Mouse (Mus musculus): ENCODE results near the gene Mt2.

DNA sequence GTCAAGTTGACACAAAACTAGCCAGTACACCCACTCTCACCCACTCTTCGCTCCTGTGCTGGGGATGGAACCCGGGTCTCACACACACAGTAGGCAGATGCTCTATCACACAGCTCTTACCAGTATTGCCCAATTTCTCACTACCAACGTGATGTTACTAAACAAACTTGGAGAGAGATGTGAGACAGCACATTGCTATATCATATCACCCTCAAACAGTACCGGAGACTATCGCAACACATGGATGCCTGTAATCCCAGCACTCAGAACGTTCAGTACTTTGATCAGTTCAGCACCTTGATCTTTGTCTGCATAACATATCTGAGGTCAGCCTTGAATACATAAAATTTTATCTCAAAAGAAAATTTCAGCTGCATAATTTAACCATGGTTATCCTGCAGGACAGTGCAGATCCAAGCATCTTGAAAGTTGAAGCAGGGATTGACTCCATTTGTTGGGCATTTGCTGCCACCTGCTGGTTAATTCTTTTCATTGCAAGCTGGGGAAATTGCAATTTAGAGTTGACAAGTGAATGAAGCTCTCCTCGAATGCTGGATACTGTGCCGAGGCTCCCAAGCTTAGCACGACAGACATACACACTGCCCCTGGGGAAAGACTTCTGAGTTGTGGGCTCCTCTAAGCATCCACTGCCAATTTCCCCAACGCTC is 26.9 kb downstream of the Mt2 start:
- TF ChIP-seq CTCF (IDR thresholded peaks at IDR 0.05; ENCODE audit: low read depth) (peak; percentile 95), EP300 (optimal IDR thresholded peaks at IDR 0.05) (no peak)
